Mouse (Mus musculus) megakaryocyte-erythroid progenitor cell, adult 5-6 weeks (primary cell): ENCODE data around the gene Cdh13. TPM values are rescaled to one million over a fixed set of nuclear protein-coding genes. Genes with fewer than 3 reads are reported as not detected.

ENCODE experiments used
- ATAC-seq: replicated peaks from 2 replicates; pipeline ENCODE4 v1.8.0; 2016; ENCODE audit warnings: mild to moderate bottlenecking, inconsistent platforms; ENCODE audit not compliant: severe bottlenecking, poor library complexity, low FRiP score, low TSS enrichment
- total RNA-seq, 2 experiments: library from RNA; stranded (forward) in 1 of 2; stranded (reverse) in 1 of 2; fragments of 200-1000, 215-1000 nt in 1 of 2; fragments of >200 nt in 1 of 2; fragmentation: Nextera tagmentation in 1 of 2; gene quantifications; 2 replicates each; pipeline ENCODE4 v1.2.3; 2014 to 2017

Gene Cdh13
- total RNA-seq, 2 experiments from 2014 or later, result not detected

GRCm38 (mm10) chr8:118518742-118519102, 235.2 kb downstream of the Cdh13 start:
- no peak for ATAC-seq

DNA sequence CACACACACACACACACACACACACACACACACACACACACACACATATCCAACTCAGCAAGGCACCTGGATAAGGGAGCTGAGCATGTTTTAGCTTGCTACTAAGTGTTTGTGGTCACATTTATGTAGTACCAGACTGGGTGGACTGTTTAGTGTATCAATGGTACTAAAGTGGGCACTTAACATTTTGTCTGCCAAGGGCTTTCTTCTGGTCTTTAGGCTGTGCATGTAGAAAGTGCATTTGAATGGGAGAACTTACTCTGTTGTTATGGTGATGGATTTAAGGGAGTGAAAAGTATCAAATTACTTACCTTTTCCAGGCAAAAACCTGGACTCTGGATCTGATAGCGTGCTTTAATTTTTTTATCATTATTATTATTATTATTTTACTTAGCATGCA, 240.4 kb downstream of the Cdh13 start:
- no peak for ATAC-seq

DNA sequence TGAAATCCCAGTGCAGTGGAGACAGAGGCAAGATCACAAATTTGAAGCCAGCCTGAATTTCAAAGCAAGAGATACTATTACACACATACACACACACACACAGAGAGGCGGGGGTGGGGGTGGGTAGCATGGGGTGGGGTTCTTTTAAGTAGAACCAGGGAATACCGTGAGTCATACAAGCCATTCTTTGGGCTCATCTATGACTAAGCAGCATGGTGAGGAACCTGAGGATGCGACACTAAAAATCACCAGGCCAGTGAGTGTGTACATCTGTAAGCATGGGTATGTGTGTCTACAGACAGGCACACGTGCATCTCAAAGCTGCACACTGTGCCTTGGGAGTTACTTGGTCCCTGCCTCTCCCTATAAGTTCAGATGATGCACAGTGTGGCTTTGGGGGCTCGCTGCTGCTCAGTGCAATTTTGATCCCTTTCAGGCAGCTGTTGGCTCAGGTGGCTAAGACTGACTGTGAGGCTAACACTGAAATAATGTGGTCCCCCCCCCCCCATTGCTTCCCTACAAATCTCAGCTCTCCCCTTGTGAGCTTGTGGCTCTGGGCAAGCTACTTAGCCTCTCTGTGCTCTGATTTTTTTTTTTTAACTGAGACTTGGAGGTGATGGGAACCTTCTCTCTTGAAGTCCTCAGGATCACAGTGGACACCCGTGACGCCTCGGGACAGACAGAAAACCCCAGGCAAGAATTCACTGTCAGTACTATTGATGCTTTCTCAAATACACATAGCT, 255.5 kb downstream of the Cdh13 start:
- no peak for ATAC-seq

DNA sequence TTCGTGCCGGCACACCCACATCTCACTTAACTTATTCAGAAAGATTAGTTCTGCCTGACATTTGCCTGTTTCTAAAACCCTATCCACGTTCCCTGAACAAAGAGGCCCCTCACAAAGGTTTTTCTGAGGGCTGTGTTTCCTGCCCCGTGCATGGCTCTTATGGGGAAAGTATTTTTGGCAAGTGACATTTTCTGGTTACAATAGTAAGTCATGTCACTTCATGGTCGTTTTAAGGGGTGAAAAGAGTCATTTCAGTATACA, 256.0 kb downstream of the Cdh13 start:
- no peak for ATAC-seq

DNA sequence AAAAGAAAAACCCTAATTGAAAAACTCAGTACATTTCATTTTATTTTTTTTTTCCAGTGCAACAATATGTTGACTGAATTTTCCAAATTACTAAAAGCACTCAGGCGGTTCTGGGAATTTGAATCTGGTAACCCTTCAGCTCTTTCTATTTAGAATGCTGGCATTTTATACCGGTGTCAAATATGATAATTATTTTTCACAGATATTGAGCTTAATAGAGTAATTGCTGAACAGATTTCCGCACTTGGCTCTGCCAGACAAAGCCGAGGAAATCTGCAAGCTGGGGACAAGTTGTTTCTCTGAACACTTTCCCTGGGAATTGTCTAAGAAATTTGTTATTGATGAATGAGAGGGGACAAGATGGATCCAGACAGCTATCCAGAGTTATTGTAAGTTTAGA, 256.4 kb downstream of the Cdh13 start:
- no peak for ATAC-seq

GRCm38 (mm10) chr8:118552397-118552796, 268.9 kb downstream of the Cdh13 start:
- ATAC-seq, result no peak

- ATAC-seq, result no peak
Measured at GRCm38 (mm10) chr8:118552842-118553241, 269.3 kb downstream of the Cdh13 start.

- ATAC-seq, result no peak
Measured at GRCm38 (mm10) chr8:118564024-118564423, 280.5 kb downstream of the Cdh13 start.

GRCm38 (mm10) chr8:118565186-118565585, 281.7 kb downstream of the Cdh13 start:
- ATAC-seq, result no peak

- no peak for ATAC-seq
Measured at GRCm38 (mm10) chr8:118565887-118566747, 282.6 kb downstream of the Cdh13 start.

- no peak for ATAC-seq
Measured at GRCm38 (mm10) chr8:118569366-118569765, 285.8 kb downstream of the Cdh13 start.

- no peak for ATAC-seq
Measured at GRCm38 (mm10) chr8:118581256-118581655, 297.7 kb downstream of the Cdh13 start.

DNA sequence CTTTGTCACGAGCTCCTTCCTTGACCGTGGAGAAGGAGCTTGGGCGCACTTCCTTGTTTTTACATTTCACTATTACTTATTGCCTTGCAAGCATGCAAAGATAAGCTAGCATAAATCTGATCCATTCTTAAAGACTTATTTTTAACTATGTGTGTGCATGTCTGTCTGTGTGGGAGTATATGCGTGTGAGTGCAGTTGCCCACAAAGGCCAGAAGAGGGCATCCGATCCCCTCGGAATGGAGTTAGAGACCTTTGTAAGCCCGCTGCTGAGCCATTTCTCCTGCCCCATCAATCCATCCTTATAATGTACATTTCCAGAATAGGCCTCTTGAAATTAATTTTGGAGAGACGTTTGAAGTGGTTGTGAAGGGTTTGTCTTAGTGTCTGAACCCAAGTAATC, 298.7 kb downstream of the Cdh13 start:
- ATAC-seq, result no peak

- ATAC-seq, result no peak
Measured at GRCm38 (mm10) chr8:118587981-118588380, 304.4 kb downstream of the Cdh13 start.

DNA sequence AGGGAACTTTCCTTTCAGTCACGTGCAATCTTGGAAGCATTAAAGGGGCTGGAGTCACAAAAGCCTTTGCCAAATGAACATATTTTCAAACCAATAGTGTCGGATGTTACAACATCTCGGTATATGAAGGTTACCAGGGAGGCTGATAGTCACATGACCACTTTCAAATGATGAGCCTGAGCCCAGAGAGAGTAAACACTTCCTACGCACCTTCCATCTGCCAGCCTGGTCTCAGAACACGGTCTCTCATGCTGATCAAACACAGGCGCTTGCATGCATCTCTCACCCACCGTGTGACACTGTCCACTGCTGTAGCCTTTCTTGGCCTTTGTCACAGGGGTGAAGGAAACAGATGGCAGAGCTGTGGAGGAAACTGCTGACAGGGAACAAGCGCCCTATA, 313.3 kb downstream of the Cdh13 start:
- no peak for ATAC-seq

GRCm38 (mm10) chr8:118601376-118601775, 317.8 kb downstream of the Cdh13 start:
- ATAC-seq, result no peak

DNA sequence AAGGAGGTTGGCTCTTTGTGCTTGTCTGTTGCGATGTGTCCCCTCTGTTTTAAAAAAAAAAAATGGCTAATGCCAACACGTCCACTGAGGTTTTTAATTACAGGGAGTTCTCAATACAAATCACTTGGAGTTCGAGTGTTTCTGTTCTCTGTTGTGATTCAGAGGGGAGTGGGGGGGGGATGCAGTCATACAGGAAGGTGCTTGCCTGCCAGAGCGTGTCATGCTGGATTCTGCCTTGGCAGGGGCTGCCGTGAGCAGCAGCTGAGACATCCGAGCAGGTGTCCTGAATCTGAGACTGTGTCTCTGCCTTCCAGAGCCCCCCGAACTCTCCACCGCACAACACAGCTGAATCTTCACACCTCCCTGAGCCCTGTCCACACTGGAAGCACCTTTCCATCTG, 318.5 kb downstream of the Cdh13 start:
- no peak for ATAC-seq

DNA sequence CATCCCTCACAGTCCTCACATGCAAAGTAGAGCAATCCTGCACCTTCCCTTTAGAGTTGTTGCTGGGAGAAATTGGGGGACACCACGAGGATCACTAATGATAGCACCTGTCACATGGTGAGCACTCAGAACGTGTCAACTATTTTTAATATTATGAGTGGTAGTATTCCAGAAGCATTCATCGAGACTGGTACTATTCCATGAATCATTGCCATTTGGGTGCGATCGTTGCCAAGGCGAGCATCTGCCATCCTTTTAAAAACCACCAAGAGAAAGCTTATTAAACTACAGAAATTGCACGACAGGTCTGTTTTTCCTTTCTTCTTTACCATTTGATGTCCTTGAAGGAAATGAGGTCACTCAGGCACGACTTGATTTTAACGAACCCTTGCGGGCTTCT, 328.0 kb downstream of the Cdh13 start:
- no peak for ATAC-seq

DNA sequence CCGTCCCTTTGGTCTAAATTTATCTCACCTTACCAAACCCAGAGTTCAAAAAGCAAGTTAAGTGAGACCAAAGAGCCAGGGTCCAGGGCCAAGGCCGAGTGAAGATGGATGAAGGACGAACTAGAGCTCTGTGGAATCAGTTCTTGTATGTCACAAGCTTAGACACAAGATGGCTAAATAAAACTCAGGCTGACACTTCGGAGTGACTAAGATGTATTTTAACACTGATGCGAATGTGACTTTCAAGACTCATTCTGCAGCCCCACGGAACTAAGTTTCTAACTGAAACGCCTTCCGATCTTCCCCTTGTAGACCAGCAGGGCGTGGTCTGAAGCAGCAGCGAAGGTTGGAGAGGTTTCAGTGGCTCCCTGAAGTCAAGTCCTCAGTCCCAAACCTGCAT, 334.7 kb downstream of the Cdh13 start:
- no peak for ATAC-seq

DNA sequence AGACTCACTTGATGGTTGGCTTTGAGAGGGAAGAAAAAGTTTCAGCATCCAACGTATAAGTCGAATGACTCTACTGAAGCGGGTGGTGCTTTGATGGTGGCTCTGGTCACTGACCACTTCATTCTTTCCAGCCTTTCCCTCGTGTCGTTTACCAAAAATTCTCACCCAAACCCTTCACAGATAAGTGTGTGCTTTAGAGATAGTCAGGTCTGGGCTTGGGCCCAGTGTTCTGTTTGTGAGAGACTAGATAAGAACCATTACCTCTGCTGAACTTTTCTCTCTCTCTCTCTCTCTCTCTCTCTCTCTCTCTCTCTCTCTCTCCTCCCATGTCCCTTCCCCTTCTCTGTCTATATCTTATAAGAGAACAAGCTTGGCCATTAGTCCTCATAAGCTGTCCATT, 342.9 kb downstream of the Cdh13 start:
- no peak for ATAC-seq

DNA sequence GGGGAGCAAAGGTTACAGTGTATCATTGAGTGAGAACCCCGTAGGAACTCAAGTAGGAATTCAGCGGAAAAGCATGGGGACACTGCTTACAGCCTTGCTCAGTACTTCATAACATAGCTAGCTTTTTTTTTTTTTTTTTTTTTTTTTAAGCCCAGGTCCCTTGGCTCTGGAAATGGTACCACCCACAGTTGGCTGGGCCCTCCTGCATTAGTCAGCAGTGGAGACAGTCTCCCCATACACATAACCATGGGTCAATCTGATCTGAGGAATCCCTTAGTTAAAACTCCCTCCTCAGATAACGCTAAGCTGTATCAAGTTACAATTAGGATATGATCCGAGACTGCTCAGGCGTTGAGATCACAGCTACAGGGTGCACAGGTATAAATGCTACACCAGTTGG, 344.2 kb downstream of the Cdh13 start:
- no peak for ATAC-seq
